Comparison of ENCODE assay signal across 12 mouse cellular contexts in genomic region chr2:103945571-103946092, GRCm38 (mm10). TPM values are rescaled to one million over a fixed set of nuclear protein-coding genes. Genes with fewer than 3 reads are reported as not detected.
DNase-seq lines count a peak whose midpoint lies in the region; TF ChIP-seq lines count a peak whose summit lies in the region.
"Had no signal": no experiment of that assay in that cellular context is flagged by ENCODE, and none has a peak within 500 bp of the region (broad histone marks: within the 10 kb centered on the region; RNA-seq: fewer than 3 reads in every experiment).

No protein-coding gene starts in this region.

- WGBS in liver, adult 2 months = 74% methylated on average over 5 of the region's 5 CpGs

- H3K4me3 ChIP-seq in liver, adult 2 months (ENCODE audit: insufficient read depth, low read depth, low read length) = no peak overlapping the region
- H3K4me3 ChIP-seq: midbrain, embryonic 13.5 days had no signal

- no peak for TF ChIP-seq CTCF in liver, adult 2 months (IDR thresholded peaks at IDR 0.05; ENCODE audit: low read depth, low read length)

- H3K4me1 ChIP-seq in liver, adult 2 months (ENCODE audit: control insufficient read depth, insufficient read depth, low read length) = no peaks in the 10 kb centered on the region
- H3K4me1 ChIP-seq: midbrain, embryonic 13.5 days had no signal

- no peaks in the 10 kb centered on the region for H3K36me3 ChIP-seq in liver, adult 2 months (ENCODE audit: control insufficient read depth, insufficient read depth, low read length)
- H3K36me3 ChIP-seq: midbrain, embryonic 13.5 days had no signal

- no peak for TF ChIP-seq POLR2A in liver, adult 2 months (IDR thresholded peaks at IDR 0.05; ENCODE audit: extremely low read depth, insufficient read depth, low read length)

- no peaks in the 10 kb centered on the region for H3K79me2 ChIP-seq in liver, adult 2 months (ENCODE audit: control insufficient read depth, insufficient read depth, low read length)

- no peaks in the 10 kb centered on the region for H3K27me3 ChIP-seq in liver, adult 2 months (ENCODE audit: control insufficient read depth, insufficient read depth, low read length)
- H3K27me3 ChIP-seq: midbrain, embryonic 13.5 days had no signal

- H3K9ac ChIP-seq in liver, adult 2 months (ENCODE audit: low read depth, low read length) = no peak overlapping the region
- H3K9ac ChIP-seq: midbrain, embryonic 13.5 days had no signal

- no peak overlapping the region for H3K27ac ChIP-seq in liver, adult 2 months (replicated peaks; ENCODE audit: insufficient read depth, low read depth, low read length)
- H3K27ac ChIP-seq: hindbrain, postnatal 0 days; midbrain, embryonic 13.5 days had no signal

- peak; percentile 12 for DNase-seq in liver, adult 2 months (ENCODE audit: extremely low read depth, low read depth, low spot score)
- no peak for DNase-seq in liver
- peak; percentile 22 for DNase-seq in brain, adult 2 months (ENCODE audit: low read depth, low spot score)
- peak; percentile 15 for DNase-seq in lung, postnatal 10 days
- peak; percentile 48 for DNase-seq in thymus, postnatal 0 days (ENCODE audit: low spot score)
- no peak for DNase-seq in left cerebral cortex, adult 18-20 months (ENCODE audit: low spot score in 2 of 2)
- no peak for DNase-seq in ovary, postnatal 36 days (ENCODE audit: low spot score)
- no peak for DNase-seq in kidney, postnatal 36 days
- DNase-seq: gastrocnemius, postnatal 36 days; retina, postnatal 1 day had no signal

RNA-seq across cellular contexts. Expression of gene Lmo2, which starts 12.2 kb away (rescaled TPM):
- 4.5 and 5.1 TPM in 2 replicates for total RNA-seq in liver, adult 2 months (2014; rRNA removed)
- 2.4 and 3.8 TPM in 2 replicates for polyA plus RNA-seq in liver, adult 2 months (2012; rRNA removed)
- 4.2 and 4.3 TPM in 2 replicates for polyA plus RNA-seq in thymus, postnatal 0 days (2015; fragmentation: Nextera tagmentation; extraction: Ambion mirVana)
- total RNA-seq in left cerebral cortex, adult 18-20 months (2021) = 10 to 100 TPM; 17.3 to 18.5 TPM

Comparison
In these comparisons a context has a peak if more than half of its experiments do, and no peak if none do; other contexts are left out.
1. DNase-seq: peak in liver, adult 2 months (single experiment), brain, adult 2 months (single experiment), lung, postnatal 10 days (single experiment) and thymus, postnatal 0 days (single experiment); none in liver (single experiment), left cerebral cortex, adult 18-20 months (0 of 2), ovary, postnatal 36 days (single experiment) and kidney, postnatal 36 days (0 of 2).